ENCODE assay signal across 16 mouse cellular contexts in the genomic region with DNA sequence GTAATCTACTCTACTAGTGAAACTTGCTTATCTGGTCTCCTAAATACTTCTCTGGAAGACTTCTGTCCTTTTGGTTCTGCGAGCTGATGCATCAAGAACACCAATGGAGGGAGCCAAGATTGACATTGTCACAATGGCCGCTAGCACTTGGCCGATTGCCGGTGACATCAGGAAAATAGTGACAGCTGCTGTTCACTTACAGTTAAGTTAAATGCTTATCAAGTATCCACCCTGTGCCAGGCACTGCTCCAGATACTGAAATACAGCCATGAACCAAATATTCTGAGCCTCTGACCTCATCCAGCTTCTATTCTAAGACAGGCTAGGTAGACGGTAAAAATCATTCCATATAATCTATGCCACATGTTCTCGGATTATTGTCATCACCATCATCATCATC.
DNase-seq lines count a peak whose midpoint lies in the region; ATAC-seq lines count a peak whose summit lies in the region.
"Had no signal": no experiment of that assay in that cellular context is flagged by ENCODE, and none has a peak within 500 bp of the region (broad histone marks: within the 10 kb centered on the region; RNA-seq: fewer than 3 reads in every experiment).

No protein-coding gene starts in this region.

- DNase-seq in gastrocnemius, adult 18-20 months (ENCODE audit: low spot score) = peak; percentile 85
- no peak for DNase-seq in gastrocnemius, postnatal 10 days
- peak; percentile 63 to 85 for DNase-seq in heart, adult 9 months (ENCODE audit: low spot score in 2 of 2)
- peak; percentile 67 to 68 for DNase-seq in heart, postnatal 36 days
- DNase-seq in thymus, postnatal 10 days (ENCODE audit: low spot score in 2 of 2) = no peak
- no peak for DNase-seq in adrenal gland, adult 18-20 months (ENCODE audit: low spot score in 2 of 2)
- DNase-seq: cerebellum, adult 8-10 months; kidney, adult 2 months; lung, embryonic 14.5 days; thymus, adult 2 months had no signal

- H3K4me1 ChIP-seq in embryonic facial prominence, embryonic 15.5 days = peaks cover 51% of the 10 kb centered on the region

- H3K27ac ChIP-seq in embryonic facial prominence, embryonic 15.5 days (replicated peaks) = peak overlapping the region; percentile 63; the same call in 1 of the 2 replicates
- H3K27ac ChIP-seq: hindbrain, embryonic 15.5 days; limb, embryonic 13.5 days; neural tube, embryonic 15.5 days had no signal

- no peaks in the 10 kb centered on the region for H3K9me3 ChIP-seq in embryonic facial prominence, embryonic 15.5 days (replicated peaks)
- H3K9me3 ChIP-seq: hindbrain, embryonic 15.5 days; limb, embryonic 13.5 days; neural tube, embryonic 15.5 days had no signal

- 79% methylated on average over 6 of the region's 6 CpGs for WGBS in embryonic facial prominence, embryonic 15.5 days

- intact Hi-C loops in heart, postnatal 36 days (cut with DNase I) = loop anchor here (5.0 kb wide), 1 partner anchor 175 kb away; a partner anchor contains a TSS

- H3K4me3 ChIP-seq in embryonic facial prominence, embryonic 15.5 days (replicated peaks) = no peak overlapping the region
- H3K4me3 ChIP-seq: hindbrain, embryonic 15.5 days; limb, embryonic 13.5 days; neural tube, embryonic 15.5 days had no signal

- no peak overlapping the region for H3K4me2 ChIP-seq in embryonic facial prominence, embryonic 15.5 days (replicated peaks)
- H3K4me2 ChIP-seq: hindbrain, embryonic 15.5 days; limb, embryonic 13.5 days; lung, embryonic 14.5 days; neural tube, embryonic 15.5 days had no signal

- H3K9ac ChIP-seq in embryonic facial prominence, embryonic 15.5 days = no peak overlapping the region
- H3K9ac ChIP-seq: hindbrain, embryonic 15.5 days; limb, embryonic 13.5 days; lung, embryonic 14.5 days; neural tube, embryonic 15.5 days had no signal

- H3K27me3 ChIP-seq in embryonic facial prominence, embryonic 15.5 days = no peaks in the 10 kb centered on the region
- H3K27me3 ChIP-seq: CH12.LX; hindbrain, embryonic 15.5 days; limb, embryonic 13.5 days; neural tube, embryonic 15.5 days had no signal

- peaks cover 34% of the 10 kb centered on the region for H3K36me3 ChIP-seq in embryonic facial prominence, embryonic 15.5 days

- ATAC-seq in embryonic facial prominence, embryonic 15.5 days (ENCODE audit: insufficient number of reproducible peaks, low FRiP score, low TSS enrichment, low read depth) = no peak
- ATAC-seq in cerebellum, adult (ENCODE audit: insufficient number of reproducible peaks, low FRiP score, low TSS enrichment) = no peak

Comparison
In these comparisons a context has a peak if more than half of its experiments do, and no peak if none do; other contexts are left out.
1. DNase-seq: peak in gastrocnemius, adult 18-20 months (single experiment), heart, adult 9 months (2 of 2) and heart, postnatal 36 days (2 of 2); none in gastrocnemius, postnatal 10 days (single experiment), thymus, postnatal 10 days (0 of 2) and adrenal gland, adult 18-20 months (0 of 2).